Mouse (Mus musculus): ENCODE results near the gene Fam25c. TPM values are rescaled to one million over a fixed set of nuclear protein-coding genes. Genes with fewer than 3 reads are reported as not detected.
"Not testable (repeated sequence)": the region's sequence is repeated elsewhere in the genome, so short reads cannot be mapped to it uniquely, and the experiment has no call there.

The Fam25c gene
- total RNA-seq, 2 experiments from 2014 or later, result not detected

DNA sequence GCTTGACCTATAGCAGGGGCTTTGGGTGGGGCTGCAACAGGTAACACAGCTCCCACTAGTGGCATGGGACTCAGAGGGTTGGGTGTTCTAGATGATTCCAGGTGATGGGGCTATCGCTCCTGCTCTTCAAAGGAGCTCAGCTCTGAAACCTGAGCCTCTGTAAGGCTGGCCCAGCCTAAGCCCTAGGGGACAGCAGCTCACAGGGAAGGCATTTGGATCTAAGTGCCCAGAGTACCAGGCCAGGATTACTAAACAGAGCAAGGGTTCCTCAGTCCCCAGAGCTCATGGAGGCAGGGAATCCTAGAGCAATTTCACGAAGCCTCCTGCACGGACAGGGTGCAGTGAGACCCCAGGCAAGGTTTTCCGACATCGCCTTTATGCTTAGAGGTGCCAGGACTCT is 20.7 kb upstream of the Fam25c start:
- Histone ChIP-seq H3K27ac (no peak overlapping the region), H3K4me3 (no peak overlapping the region)
- intact Hi-C loops (cut with DNase I), result no loop called here
- DNase-seq (ENCODE audit: extremely low spot score in 1 of 2, low spot score in 2 of 2), result no peak
- TF ChIP-seq CTCF (IDR thresholded peaks at IDR 0.05), result no peak

DNA sequence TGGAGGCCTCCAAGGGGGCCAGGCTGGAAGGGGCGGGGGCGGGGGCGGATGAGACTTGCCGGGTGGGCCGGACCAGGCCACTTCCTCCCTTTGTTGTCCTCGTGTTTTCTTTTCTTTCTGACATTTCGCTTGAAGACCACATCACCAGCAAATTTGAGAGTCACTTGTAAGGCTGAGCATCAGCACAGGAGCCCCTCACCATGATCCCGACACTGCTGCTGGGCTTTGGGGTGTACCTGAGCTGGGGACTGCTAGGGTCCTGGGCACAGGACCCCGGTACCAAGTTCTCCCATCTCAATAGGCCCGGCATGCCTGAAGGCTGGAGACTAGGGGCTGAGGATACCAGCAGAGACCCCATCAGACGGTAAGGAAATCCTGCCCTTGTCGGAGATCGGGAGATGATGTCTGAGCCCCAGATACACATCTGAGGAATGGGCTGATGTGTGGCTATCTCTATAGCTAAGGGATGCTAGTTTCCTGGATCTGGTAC is 20.2 kb upstream of the Fam25c start, which contains the start of gene Mmrn2:
TSS of gene Mmrn2 (plus strand) at position 51 of the 490 bp plus-strand sequence.
- Histone ChIP-seq H3K27ac (no peak within 1 kb of the TSS), H3K4me3 (no peak within 1 kb of the TSS)
- no peak for TF ChIP-seq CTCF (IDR thresholded peaks at IDR 0.05)
- DNase-seq (ENCODE audit: extremely low spot score in 1 of 2, low spot score in 2 of 2), result no peak
- intact Hi-C loops (cut with DNase I), result no loop called here

DNA sequence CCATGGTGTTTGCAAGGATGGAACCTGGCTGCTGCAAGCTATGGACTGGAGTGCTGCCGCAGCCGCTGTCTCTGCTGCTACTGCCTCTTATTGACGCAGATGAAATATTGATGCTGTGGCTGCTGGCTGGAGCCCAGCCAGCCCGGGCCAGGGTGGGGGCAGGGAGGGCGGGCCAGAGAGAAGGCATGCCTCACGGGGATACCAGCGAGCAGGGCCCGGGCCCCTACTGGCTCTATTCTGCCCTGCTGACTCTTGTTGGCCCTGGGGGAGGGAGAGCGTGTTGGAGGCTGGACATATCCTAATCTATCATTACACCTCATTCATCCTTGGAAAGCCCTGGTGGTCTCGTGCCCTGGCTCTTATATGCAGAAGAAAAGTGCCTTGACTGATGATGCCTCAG is 19.3 kb upstream of the Fam25c start, which contains the start of gene Sncg:
TSS of gene Sncg (minus strand) at position 213 of the 400 bp plus-strand sequence.
- intact Hi-C loops (cut with DNase I), result no loop called here
- Histone ChIP-seq H3K27ac (no peak within 1 kb of the TSS), H3K4me3 (no peak within 1 kb of the TSS)
- no peak for TF ChIP-seq CTCF (IDR thresholded peaks at IDR 0.05)
- DNase-seq (ENCODE audit: extremely low spot score in 1 of 2, low spot score in 2 of 2), result no peak

DNA sequence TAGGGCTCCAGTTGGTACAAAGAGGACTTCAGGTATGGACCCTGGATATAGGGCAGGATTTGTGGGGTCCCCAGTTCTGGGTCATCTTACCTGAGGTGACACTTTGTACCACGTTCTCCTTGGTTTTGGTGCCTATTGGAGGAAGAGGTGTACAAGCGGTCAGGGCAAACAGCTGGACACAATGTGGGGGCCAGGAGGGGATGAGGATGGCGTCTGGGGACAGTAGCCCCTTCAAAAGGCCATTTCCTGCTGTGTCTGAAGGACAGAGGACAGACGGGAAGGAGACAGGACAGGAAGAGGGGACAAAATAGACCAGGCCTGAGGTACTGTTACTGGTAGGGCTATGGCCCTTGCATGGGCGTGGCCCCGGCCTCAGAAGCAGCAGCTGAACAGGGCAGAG is 18.3 kb upstream of the Fam25c start:
- no peak overlapping the region for H3K4me3 ChIP-seq
- intact Hi-C loops (cut with DNase I), result no loop called here
- H3K27ac ChIP-seq, result no peak overlapping the region

DNA sequence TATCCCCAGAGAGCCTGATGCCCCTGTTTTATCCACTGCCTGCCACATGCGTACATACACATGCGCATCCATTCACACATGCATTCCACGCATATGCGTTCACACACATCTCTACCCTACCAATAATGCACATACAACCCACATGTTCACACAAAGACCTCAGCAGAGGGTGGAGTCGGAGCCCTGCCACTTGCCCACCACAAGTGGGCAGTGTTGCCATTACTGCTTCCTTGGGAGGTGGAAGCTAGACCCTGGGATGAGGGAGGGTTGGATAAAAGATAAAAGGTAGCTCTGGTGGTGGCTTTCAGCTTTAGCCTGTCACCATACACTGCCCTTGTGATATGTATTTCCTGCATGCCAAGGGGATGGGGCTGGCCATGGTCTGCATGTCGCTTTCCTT is 17.4 kb upstream of the Fam25c start:
- Histone ChIP-seq H3K27ac (no peak overlapping the region), H3K4me3 (no peak overlapping the region)
- intact Hi-C loops (cut with DNase I), result loop anchor here (1.0 kb wide), 2 partner anchors 29 to 198 kb away; no protein-coding TSS in a partner anchor
- DNase-seq (ENCODE audit: extremely low spot score in 1 of 2, low spot score in 2 of 2), result peak; percentile 47 to 71
- peak; percentile 88 for TF ChIP-seq CTCF (IDR thresholded peaks at IDR 0.05)

More for the DNA sequence above, 18.3 kb upstream of the Fam25c start:
- no peak for TF ChIP-seq CTCF (IDR thresholded peaks at IDR 0.05)
- DNase-seq (ENCODE audit: extremely low spot score in 1 of 2, low spot score in 2 of 2), result no peak

DNA sequence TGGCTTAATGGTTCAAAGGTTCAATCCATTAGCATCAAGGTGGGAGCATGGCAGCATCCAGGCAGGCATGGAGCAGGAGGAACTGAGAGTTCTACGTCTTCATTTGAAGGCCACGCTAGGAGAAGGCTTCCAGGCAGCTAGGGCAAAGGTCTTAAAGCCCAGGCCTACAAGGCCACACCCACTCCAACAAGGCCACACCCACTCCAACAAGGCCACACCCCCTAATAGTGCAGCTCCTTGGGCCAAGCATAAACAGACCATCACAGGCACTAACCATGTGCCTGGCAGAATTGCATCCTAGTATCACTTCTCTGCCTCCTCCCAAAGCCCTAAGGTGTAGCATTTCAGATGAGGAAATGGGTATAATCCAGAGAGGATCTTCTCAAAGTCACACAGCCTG is 16.5 kb upstream of the Fam25c start:
- no peak for DNase-seq (ENCODE audit: extremely low spot score in 1 of 2, low spot score in 2 of 2)
- Histone ChIP-seq H3K27ac (no peak overlapping the region), H3K4me3 (no peak overlapping the region)
- intact Hi-C loops (cut with DNase I), result loop anchor here (1.0 kb wide), 2 partner anchors 30 to 199 kb away; no protein-coding TSS in a partner anchor
- no peak for TF ChIP-seq CTCF (IDR thresholded peaks at IDR 0.05)

DNA sequence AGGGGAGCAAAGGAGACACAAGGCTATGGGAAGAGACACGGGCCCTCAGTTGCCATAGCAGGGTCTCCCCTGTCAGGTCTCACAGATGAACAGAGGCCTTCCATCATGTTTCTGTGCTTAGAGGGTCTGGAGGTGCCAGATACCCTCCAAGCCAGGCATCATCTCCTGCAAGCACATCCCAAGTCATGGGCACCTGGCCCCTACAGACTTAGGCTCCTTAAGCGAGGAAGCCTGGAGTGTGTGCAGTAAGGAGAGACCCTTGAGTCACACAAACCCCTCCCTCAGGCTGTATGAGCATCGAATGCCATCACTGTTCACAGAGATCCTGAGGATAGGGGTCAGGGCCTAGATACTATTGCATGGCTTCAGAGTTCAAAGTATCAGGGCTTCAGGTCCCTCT is 15.7 kb upstream of the Fam25c start:
- H3K27ac ChIP-seq, result no peak overlapping the region
- intact Hi-C loops (cut with DNase I), result no loop called here
- no peak overlapping the region for H3K4me3 ChIP-seq
- no peak for TF ChIP-seq CTCF (IDR thresholded peaks at IDR 0.05)
- DNase-seq (ENCODE audit: extremely low spot score in 1 of 2, low spot score in 2 of 2), result no peak

DNA sequence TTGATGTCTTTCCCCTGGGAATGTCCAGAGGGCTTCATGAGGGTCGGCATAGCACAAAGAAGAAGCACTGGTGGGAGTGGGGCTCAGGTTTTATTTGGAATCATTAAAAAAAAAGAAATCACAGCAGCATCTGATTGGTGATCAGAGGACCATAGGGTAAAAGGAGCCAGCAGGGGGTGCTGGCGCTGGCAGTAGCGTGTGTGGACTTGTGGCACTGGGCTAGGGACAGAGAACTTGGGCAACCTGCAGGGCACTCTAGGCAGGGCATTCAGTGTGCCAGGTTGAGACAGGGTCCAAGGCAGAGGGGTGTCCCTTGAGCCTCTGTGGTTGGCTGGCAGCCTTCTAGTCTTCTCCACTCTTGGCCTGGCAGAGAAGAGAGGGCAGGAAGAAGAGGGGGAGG is 15.0 kb upstream of the Fam25c start:
- Histone ChIP-seq H3K27ac (no peak overlapping the region), H3K4me3 (no peak overlapping the region)
- intact Hi-C loops (cut with DNase I), result no loop called here
- peak; percentile 31; the same call in 1 of the 2 replicates for TF ChIP-seq CTCF (IDR thresholded peaks at IDR 0.05)
- no peak for DNase-seq (ENCODE audit: extremely low spot score in 1 of 2, low spot score in 2 of 2)

DNA sequence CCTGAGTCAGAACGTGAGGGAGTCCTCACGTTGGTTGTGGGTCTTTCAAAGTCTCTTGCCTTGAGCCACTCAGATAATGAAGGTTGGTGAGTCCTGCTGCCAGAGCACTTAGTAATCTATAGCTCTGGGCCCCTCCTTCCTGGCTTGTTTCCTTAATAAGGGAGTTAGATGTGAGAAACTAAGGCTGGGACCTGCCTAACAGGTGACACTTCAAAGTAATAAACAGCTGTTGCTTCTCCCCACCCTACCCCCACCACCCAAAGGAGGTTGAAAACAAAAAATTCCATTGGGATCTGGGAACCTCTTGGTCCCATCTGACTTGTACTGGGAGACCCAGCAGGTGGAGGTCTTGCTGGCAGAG is 9.9 kb upstream of the Fam25c start:
- TF ChIP-seq CTCF (IDR thresholded peaks at IDR 0.05), result no peak
- intact Hi-C loops (cut with DNase I), result loop anchor here (5.0 to 10.0 kb wide), 2 partner anchors 182 to 410 kb away; no protein-coding TSS in a partner anchor
- Histone ChIP-seq H3K4me3 (no peak overlapping the region), H3K27ac (no peak overlapping the region)
- DNase-seq (ENCODE audit: extremely low spot score in 1 of 2, low spot score in 2 of 2), result no peak

DNA sequence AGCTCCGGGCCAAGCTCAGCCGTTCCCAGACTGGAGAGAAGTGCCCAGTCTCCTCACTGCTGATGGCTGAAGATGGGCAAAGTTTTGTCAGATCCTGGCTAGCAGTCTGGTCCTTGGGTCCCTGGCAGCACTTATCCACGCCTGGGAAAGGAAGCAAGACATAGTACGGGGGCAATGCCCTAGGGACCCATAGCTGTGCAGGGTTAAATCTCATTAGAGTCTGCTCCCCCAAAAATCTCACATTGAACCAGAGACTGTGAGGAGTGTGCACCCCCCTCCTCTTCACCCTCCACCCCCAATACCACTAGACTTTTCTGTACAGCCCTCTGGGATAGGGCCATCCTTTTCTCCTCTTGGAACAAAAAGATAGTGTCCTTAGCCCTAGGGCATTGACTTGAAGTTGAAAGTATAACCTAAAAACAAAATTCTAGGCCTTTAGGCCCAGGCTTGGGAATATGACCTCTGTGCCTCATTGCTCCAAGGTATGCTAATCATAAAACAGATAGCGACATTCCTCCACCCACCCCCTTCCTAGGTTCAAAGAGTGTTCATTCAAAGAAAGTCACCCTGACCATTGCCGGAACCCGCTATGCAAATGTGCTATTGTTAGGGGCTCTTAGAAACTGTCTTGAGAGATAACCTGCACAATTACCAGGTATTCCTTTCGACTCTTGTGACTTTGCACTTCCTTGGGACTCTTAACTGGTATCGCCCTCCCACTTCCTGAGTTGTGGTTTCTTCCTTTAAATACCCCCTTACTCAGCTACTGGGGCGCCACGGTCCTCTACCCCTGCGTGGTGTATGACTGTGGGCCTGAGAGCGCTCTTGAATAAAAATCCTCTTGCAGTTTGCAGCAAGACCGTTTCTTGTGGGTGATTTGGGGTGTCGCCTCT is 9.3 kb upstream of the Fam25c start:
- not testable (repeated sequence) for DNase-seq (ENCODE audit: extremely low spot score in 1 of 2, low spot score in 2 of 2)
- intact Hi-C loops (cut with DNase I), result loop anchor here (5.0 to 10.0 kb wide), 3 partner anchors 52 to 410 kb away; partner anchors contain the start of genes Glud1 and Shld2
- H3K4me3 ChIP-seq, result peak overlapping the region; percentile 55
- H3K27ac ChIP-seq, result peak overlapping the region; percentile 34

DNA sequence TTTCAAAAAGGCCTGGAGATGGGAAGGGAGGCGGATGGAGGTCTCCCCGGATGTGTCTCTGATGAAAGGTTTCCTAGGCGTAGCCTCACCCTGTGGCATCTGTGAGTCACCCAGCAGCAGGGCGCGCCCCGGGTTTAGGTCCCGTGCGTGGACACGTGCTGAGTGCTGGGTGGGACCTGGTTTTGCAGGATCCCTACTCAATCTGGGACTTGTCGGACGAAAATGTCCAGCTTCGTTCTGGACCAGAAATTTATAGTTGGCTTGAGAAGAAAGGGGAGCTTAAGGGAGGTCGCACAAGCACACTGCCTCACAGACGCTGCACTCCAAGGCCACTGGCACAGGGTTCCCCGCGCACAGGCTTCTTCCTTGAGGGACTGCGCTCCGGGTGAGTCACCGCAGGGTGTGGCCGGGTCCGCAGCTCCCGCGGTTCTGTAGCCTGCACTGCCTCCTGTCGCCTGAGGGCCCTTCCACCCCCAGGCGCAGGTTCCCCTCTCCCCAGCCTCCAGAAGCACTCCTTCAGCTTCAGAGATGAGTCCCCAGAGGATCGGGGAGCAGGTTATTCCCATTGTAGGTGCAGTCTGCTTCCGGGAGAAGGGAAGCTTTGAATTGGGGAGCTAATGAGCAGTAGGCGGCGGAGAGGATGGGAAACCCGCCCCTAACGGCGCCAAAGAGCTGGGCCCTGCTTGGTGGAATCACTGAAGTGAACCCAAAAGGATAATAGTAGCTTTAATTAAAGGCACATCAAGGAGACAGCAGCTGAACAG is 8.4 kb upstream of the Fam25c start:
- intact Hi-C loops (cut with DNase I), result loop anchor here (1.0 to 10.0 kb wide), 4 partner anchors 51 to 411 kb away; partner anchors contain the start of genes Glud1 and Shld2
- H3K27ac ChIP-seq, result peak overlapping the region; percentile 34
- peak overlapping the region; percentile 55 for H3K4me3 ChIP-seq
- DNase-seq (ENCODE audit: extremely low spot score in 1 of 2, low spot score in 2 of 2), result peak; percentile 49 to 58
- peak; percentile 52 for TF ChIP-seq CTCF (IDR thresholded peaks at IDR 0.05)

Measured in left cerebral cortex, adult 2 months (tissue).